Mouse (Mus musculus) forebrain, embryonic 15.5 days (tissue): ENCODE measurements at regions not wholly inside any gene's neighbourhood (a gene's known extent, or its start where the extent isn't known, plus 50 kb on each side); places are given as distances from the start of the nearest gene placed in this dataset.

Source experiments
- ATAC-seq: fragments of 200-750 bp; cut with Nextera tagmentation; replicated peaks from 2 replicates; pipeline ENCODE4 v1.8.0; 2017; ENCODE audit warnings: mild to moderate bottlenecking, moderate TSS enrichment, moderate library complexity
- H3K27ac ChIP-seq: fragments of 300-500 bp; sonication (generic); replicated peaks from 2 replicates; pipeline ENCODE4 v1.5.1; 2015; ENCODE audit warnings: mild to moderate bottlenecking, inconsistent platforms
- H3K27me3 ChIP-seq: fragments of 300-500 bp; sonication (generic); 2 replicates; pipeline ENCODE4 v1.6.1; 2015; ENCODE audit warnings: inconsistent platforms
- H3K36me3 ChIP-seq: fragments of 300-500 bp; sonication (generic); 2 replicates; pipeline ENCODE4 v1.6.1; 2015; ENCODE audit warnings: mild to moderate bottlenecking, inconsistent platforms
- H3K4me1 ChIP-seq: fragments of 300-500 bp; sonication (generic); 2 replicates; pipeline ENCODE4 v1.6.1; 2015; ENCODE audit warnings: inconsistent platforms
- H3K4me2 ChIP-seq: fragments of 300-500 bp; sonication (generic); replicated peaks from 2 replicates; pipeline ENCODE4 v1.6.1; 2015; ENCODE audit warnings: mild to moderate bottlenecking, inconsistent platforms
- H3K4me3 ChIP-seq: fragments of 300-500 bp; sonication (generic); 2 replicates; pipeline ENCODE4 v1.5.1; 2015; ENCODE audit warnings: mild to moderate bottlenecking, inconsistent platforms
- H3K9ac ChIP-seq: fragments of 300-500 bp; sonication (generic); replicated peaks from 2 replicates; pipeline ENCODE4 v1.6.1; 2015; ENCODE audit warnings: mild to moderate bottlenecking, inconsistent platforms
- H3K9me3 ChIP-seq: fragments of 300-500 bp; sonication (generic); 2 replicates; pipeline ENCODE4 v1.6.1; 2016; ENCODE audit warnings: inconsistent platforms
- WGBS: fragments of 180-500 bp; shearing (Covaris S2); methylation state at CpG from one replicate; pipeline ENCODE4 v1.1.7; 2015; ENCODE audit warnings: mixed read lengths; 5-methylcytosine and 5-hydroxymethylcytosine counted together

DNA sequence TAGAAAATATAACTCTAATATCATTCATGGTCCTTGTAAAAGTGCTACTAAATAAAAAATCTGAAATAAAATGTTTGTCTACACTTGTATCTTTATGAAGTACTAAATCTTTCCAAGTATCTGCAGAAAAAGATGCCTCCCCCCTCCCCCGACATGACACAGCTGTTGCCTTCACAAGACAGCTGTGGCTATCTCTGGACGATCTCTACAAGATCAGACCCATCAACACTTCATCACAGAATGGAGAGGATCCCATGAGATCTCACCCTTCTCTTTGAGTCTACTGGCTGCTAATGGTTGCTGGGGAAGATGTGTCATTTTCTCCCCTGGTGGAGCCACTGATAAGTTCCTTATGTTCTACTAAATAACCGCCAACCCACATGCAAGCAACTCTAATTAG, 116.0 kb upstream of the Dab2 start:
- Histone ChIP-seq H3K4me3 (no peak overlapping the region), H3K27me3 (no peaks in the 10 kb centered on the region), H3K9ac (no peak overlapping the region), H3K36me3 (no peaks in the 10 kb centered on the region), H3K4me1 (no peaks in the 10 kb centered on the region), H3K4me2 (no peak overlapping the region), H3K9me3 (no peaks in the 10 kb centered on the region), H3K27ac (no peak overlapping the region)
- ATAC-seq = no peak
- WGBS = 91% methylated on average over 3 of the region's 3 CpGs

DNA sequence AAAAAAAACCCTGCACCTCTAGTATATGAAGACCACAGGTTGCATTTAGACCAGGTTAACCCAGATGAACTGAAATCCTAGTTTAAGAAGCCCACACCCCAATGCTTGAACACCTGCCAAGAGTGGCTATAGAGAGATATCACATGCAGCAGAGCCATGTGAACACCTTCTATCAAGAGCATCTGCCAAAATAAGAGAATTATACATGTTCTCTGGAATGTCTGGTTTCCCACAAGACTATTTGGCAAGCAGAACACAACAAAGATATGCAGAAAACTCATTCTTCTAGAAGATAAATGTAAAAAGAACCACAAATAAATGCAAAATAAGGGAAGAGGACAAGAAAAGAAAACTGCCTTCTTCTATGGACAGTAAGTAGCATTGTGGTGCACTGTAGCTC, 107.7 kb upstream of the Dab2 start:
- Histone ChIP-seq H3K27me3 (no peaks in the 10 kb centered on the region), H3K27ac (no peak overlapping the region), H3K36me3 (no peaks in the 10 kb centered on the region), H3K9ac (no peak overlapping the region), H3K4me2 (no peak overlapping the region), H3K4me1 (no peaks in the 10 kb centered on the region), H3K4me3 (no peak overlapping the region), H3K9me3 (no peaks in the 10 kb centered on the region)
- no peak for ATAC-seq

DNA sequence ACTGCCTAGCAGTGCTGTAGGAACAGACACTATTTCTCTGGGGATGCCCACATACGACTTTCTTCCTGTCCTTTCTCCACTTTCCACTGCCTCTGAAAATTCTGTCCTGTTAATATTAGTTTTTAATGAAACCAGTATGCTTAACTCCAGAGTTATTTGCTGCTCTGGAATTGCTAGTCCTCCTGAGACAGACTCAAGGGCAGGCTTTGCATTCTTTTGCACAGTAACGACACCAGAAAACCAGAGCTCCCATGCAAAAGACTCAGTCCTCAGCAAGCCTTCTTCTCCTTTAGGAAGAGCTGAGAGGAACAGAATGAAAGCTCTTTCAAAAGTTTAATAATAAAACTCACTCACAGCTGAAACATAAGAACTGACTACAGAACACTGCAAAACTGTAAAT, 92.3 kb upstream of the Dab2 start:
- no peaks in the 10 kb centered on the region for H3K9me3 ChIP-seq
- no peak overlapping the region for H3K9ac ChIP-seq
- no peak overlapping the region for H3K27ac ChIP-seq
- H3K4me2 ChIP-seq = no peak overlapping the region
- no peaks in the 10 kb centered on the region for H3K4me1 ChIP-seq
- ATAC-seq = no peak
- H3K27me3 ChIP-seq = no peaks in the 10 kb centered on the region
- no peak overlapping the region for H3K4me3 ChIP-seq
- no peaks in the 10 kb centered on the region for H3K36me3 ChIP-seq
- WGBS = 80% methylated on average over 2 of the region's 2 CpGs

DNA sequence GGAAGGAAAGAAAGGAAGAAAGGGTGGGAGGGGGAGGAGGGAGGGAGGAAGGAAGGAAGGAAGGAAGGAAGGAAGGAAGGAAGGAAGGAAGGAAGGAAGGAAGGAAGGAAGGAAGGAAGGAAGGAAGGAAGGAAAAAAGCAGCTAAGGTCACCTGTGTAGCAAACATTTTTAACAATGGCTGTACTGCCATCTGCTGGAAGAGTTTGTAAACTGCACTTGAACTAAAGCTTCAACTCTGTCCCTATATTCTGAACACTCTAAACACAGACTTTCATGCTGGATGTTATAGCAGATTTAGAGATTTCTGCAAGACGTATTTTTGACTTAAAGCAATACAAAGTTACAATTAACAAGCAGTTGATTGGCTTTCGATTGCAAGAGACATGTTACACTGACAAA, 90.3 kb upstream of the Dab2 start:
- no peak overlapping the region for H3K27ac ChIP-seq
- H3K4me2 ChIP-seq = no peak overlapping the region
- H3K27me3 ChIP-seq = no peaks in the 10 kb centered on the region
- H3K9me3 ChIP-seq = no peaks in the 10 kb centered on the region
- WGBS = 10% methylated on average over 2 of the region's 2 CpGs
- no peaks in the 10 kb centered on the region for H3K4me1 ChIP-seq
- no peaks in the 10 kb centered on the region for H3K36me3 ChIP-seq
- peak; percentile 67; the same call in 1 of the 2 replicates for ATAC-seq
- H3K4me3 ChIP-seq = no peak overlapping the region
- H3K9ac ChIP-seq = no peak overlapping the region

DNA sequence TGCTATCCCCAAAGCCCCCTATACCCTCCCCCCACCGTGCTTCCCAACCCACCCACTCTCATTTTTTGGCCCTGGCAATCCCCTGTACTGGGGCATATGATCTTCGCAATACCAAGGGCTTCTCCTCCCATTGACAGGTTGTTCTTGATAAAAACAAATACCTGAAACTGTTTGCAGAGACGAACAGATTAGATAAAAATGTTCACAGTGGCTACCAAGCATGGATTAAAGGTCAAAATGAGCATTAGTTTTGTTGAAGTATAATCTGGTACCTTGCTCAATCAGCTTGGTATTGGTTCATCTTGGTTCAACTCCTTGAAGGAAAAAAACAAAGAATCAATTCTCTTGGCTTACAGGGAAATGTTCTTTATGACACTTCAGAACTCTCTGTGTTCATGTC, 81.5 kb upstream of the Dab2 start:
- Histone ChIP-seq H3K4me1 (no peaks in the 10 kb centered on the region), H3K9me3 (no peaks in the 10 kb centered on the region), H3K9ac (no peak overlapping the region), H3K27me3 (no peaks in the 10 kb centered on the region), H3K36me3 (no peaks in the 10 kb centered on the region), H3K4me2 (no peak overlapping the region), H3K27ac (no peak overlapping the region), H3K4me3 (no peak overlapping the region)
- ATAC-seq = no peak
- WGBS = 75% methylated on average over 3 of the region's 3 CpGs

DNA sequence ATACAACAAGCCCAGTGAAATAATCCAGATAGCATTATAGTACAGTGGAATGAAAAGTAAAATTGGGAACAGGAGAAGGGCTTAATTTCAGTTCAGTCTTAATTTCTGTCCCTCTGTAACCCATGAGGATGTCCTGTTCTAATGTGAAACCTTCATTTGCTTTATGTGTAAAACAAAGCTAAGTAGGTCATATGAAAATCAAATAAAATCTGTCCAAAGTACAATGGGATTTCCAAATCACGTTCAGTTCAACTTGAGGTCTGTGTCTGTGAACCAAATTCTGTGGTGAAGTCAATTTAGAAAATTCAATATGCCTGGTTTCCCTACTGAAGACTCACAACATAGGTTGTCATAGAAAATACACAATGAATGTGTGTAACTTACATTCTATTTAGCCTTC, 74.4 kb upstream of the Dab2 start:
- Histone ChIP-seq H3K4me2 (no peak overlapping the region), H3K4me3 (no peak overlapping the region), H3K36me3 (no peaks in the 10 kb centered on the region), H3K27me3 (no peaks in the 10 kb centered on the region), H3K27ac (no peak overlapping the region), H3K9ac (no peak overlapping the region), H3K9me3 (no peaks in the 10 kb centered on the region), H3K4me1 (no peaks in the 10 kb centered on the region)
- 84% methylated on average over 1 of the region's 1 CpGs for WGBS
- no peak for ATAC-seq

DNA sequence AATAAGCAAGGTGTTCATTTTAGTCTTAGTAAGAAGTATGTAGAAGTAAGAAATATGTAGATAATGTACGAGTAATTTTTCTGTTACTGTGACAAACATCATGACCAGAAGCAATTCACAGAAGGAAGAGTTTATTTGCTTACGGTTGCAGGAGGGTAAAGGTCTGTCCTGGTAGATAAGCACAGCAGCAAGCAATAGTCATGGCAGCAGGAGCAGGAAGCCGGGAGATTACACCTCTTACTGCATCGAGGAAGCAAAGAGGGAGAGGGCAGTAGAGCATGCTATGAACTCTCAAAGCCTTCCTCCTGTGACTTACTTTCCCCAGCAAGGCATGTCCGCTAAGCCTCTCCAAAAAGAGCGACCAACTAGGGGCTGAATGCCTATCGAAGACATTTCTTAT, 69.0 kb upstream of the Dab2 start:
- no peaks in the 10 kb centered on the region for H3K36me3 ChIP-seq
- H3K4me1 ChIP-seq = no peaks in the 10 kb centered on the region
- no peak overlapping the region for H3K9ac ChIP-seq
- H3K27ac ChIP-seq = no peak overlapping the region
- H3K9me3 ChIP-seq = no peaks in the 10 kb centered on the region
- no peak for ATAC-seq
- 91% methylated on average over 7 of the region's 7 CpGs for WGBS
- no peak overlapping the region for H3K4me3 ChIP-seq
- no peaks in the 10 kb centered on the region for H3K27me3 ChIP-seq
- no peak overlapping the region for H3K4me2 ChIP-seq

DNA sequence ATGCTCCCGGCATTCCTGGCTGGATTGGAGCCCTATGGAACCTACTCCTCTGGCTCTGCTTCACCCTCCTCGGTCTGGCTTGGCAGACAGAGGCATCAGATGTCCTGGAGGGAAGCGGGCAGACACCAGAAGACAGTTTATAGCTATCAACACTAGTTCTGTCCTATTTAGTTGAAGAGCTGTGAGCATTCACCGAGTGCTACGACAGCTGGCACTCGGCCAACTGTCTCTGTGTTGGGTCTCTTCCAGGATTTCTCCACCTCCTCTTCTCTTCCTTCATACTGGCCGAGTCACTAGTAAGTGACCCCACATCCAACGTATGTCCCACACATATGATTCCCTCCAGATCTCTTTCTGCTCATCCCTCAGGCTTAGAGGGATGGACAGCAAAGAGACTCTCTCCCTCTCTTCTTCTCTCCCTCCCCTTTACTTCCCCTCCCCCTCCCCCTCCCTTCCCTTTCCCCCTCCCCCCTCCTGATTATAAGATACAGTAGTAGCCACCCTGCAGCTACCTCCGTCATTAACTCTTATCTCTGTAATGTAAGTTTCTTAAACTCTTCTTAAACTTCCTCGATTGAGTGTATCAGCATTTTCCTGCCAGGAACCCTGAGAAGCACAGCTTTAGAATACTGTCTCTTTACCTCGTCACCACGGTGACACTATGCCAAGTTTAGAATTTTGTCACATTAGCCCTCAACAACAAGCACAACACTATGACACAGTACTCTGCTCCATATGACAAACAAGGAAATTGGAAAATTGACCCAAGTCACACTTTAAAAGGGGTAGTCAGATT, 68.1 kb upstream of the Dab2 start:
- Histone ChIP-seq H3K4me2 (no peak overlapping the region), H3K9me3 (no peaks in the 10 kb centered on the region), H3K9ac (no peak overlapping the region), H3K36me3 (no peaks in the 10 kb centered on the region), H3K27ac (no peak overlapping the region), H3K4me1 (no peaks in the 10 kb centered on the region), H3K27me3 (no peaks in the 10 kb centered on the region), H3K4me3 (no peak overlapping the region)
- WGBS = 58% methylated on average over 12 of the region's 12 CpGs
- ATAC-seq = 0 out of 2 replicates have a peak, but pooled peaks have one; percentile 26

DNA sequence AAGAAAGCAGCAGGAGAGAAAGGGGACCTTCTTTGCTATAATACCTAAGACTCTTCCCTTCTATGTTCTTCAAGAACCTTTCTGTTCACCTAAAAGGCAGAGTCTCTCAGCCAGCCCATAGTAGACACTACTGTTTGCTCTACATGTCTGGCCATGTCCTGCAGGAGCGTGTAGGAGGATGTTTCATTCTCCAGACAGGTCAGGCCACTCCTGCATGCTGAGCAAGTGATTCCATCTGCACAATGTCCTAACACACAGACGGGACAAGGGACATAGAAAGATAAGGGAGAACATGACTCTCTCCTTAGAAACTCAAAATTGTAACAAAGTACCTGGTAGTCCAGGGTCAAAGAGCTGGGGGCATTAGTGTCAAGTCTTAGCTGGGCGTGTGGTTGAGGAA, 66.0 kb upstream of the Dab2 start:
- WGBS = 88% methylated on average over 3 of the region's 3 CpGs
- no peak for ATAC-seq
- H3K4me2 ChIP-seq = no peak overlapping the region
- no peaks in the 10 kb centered on the region for H3K36me3 ChIP-seq
- no peak overlapping the region for H3K4me3 ChIP-seq
- H3K9me3 ChIP-seq = no peaks in the 10 kb centered on the region
- H3K4me1 ChIP-seq = no peaks in the 10 kb centered on the region
- no peak overlapping the region for H3K27ac ChIP-seq
- no peaks in the 10 kb centered on the region for H3K27me3 ChIP-seq
- H3K9ac ChIP-seq = no peak overlapping the region

DNA sequence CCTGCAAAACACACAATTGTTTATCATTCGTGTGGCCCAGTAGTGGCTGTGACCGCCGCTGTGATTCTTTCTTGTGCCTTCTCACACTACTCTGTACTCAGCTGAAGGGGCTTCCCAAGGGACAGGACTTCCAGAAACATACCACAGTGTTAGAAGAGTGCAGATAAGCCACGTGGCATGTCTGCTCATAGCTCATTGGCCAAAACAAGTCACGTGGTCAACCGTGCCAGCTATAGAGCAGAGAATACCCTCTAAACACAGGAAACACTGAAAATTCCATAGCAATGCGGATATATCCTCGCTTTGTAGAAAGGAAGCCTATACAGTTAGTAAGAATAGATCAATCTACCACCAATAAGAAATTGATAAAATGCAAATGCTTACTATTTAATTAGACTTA, 63.0 kb upstream of the Dab2 start:
- no peaks in the 10 kb centered on the region for H3K27me3 ChIP-seq
- ATAC-seq = no peak

DNA sequence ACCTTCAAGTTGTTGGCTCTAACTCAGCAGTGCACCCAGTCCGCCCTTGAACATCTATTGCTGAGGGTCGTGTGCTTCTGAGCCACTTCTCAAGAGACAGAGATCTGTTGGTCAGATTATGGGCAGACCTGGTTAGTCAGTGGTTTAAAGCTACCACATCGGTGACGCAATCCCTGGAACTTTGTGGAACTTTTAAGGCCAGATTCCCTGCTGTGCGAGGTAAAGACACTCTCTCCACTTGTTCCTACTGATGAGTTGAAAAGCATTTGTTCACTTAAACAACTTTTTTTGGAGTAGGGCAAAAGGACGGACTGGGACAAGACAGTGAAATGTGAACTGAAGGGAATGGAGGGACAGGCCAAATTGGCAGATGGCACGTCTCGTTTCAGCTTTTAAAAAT, 61.9 kb upstream of the Dab2 start:
- no peak for ATAC-seq
- H3K27me3 ChIP-seq = no peaks in the 10 kb centered on the region
- 68% methylated on average over 8 of the region's 8 CpGs for WGBS

More for the DNA sequence above, 63.0 kb upstream of the Dab2 start:
- Histone ChIP-seq H3K27ac (no peak overlapping the region), H3K9me3 (no peaks in the 10 kb centered on the region), H3K4me1 (no peaks in the 10 kb centered on the region), H3K36me3 (no peaks in the 10 kb centered on the region), H3K4me3 (no peak overlapping the region), H3K9ac (no peak overlapping the region), H3K4me2 (no peak overlapping the region)
- 89% methylated on average over 8 of the region's 8 CpGs for WGBS

DNA sequence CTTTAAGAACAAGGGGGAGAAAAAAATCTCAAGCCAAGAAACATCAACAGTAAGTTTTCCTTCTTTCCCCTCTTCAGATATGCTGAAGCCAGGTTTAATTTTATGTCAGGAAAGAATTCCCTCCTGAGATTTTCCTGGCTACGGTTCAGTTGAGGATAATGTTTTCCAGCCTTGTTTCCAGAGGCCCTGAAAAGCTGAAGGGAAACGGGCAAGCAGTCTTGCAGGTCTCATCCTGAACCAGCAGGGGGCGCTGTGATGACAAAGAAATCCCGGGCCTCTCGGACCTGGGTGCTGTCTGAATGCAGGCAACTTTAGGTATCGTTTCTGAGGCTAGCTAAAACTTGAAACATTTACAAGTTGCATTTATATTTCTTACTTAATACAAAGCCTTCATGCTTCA, 61.5 kb upstream of the Dab2 start:
- peak; percentile 87 for ATAC-seq
- Histone ChIP-seq H3K36me3 (no peaks in the 10 kb centered on the region), H3K9ac (no peak overlapping the region; the same call in 1 of the 2 replicates), H3K9me3 (no peaks in the 10 kb centered on the region), H3K27me3 (no peaks in the 10 kb centered on the region), H3K4me2 (no peak overlapping the region), H3K27ac (no peak overlapping the region), H3K4me3 (no peak overlapping the region), H3K4me1 (no peaks in the 10 kb centered on the region)
- WGBS = 2% methylated on average over 6 of the region's 6 CpGs

More for the DNA sequence above, 61.9 kb upstream of the Dab2 start:
- H3K27ac ChIP-seq = no peak overlapping the region
- no peaks in the 10 kb centered on the region for H3K36me3 ChIP-seq
- H3K9ac ChIP-seq = no peak overlapping the region
- no peaks in the 10 kb centered on the region for H3K4me1 ChIP-seq
- H3K4me3 ChIP-seq = no peak overlapping the region
- H3K4me2 ChIP-seq = no peak overlapping the region
- H3K9me3 ChIP-seq = no peaks in the 10 kb centered on the region

DNA sequence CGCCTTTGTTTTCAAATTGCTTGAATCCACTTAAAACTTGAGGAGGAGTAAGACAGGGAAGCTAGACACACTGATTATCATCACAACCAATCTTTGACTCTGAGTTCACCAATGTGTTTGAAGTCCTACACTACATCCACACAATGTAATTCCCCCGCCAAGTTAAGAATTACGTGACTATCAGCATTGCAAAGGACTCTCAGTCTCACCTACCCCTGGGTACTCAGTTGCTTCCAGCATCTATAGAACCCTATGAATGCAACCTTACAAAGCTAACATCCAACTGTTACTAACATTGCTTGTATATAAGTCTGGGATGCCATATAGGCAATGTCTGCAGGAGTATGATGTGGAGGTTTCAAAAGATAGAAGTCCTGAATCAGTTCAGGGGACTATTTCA, 60.8 kb upstream of the Dab2 start:
- Histone ChIP-seq H3K27ac (no peak overlapping the region), H3K9ac (no peak overlapping the region), H3K36me3 (no peaks in the 10 kb centered on the region), H3K27me3 (no peaks in the 10 kb centered on the region), H3K9me3 (no peaks in the 10 kb centered on the region), H3K4me2 (no peak overlapping the region), H3K4me3 (no peak overlapping the region), H3K4me1 (no peaks in the 10 kb centered on the region)
- 93% methylated on average over 3 of the region's 3 CpGs for WGBS
- peak; percentile 12; the same call in 1 of the 2 replicates for ATAC-seq
